Mouse (Mus musculus) kidney, adult 2 months (tissue): Measurements from ENCODE around the gene Kif9.

Experiments used
- CTCF ChIP-seq: fragments of 200-500 bp; conservative IDR thresholded peaks from 2 replicates; pipeline ENCODE4 v1.5.1; 2011; ENCODE audit warnings: low read depth, mild to moderate bottlenecking, control low read depth, low read length, moderate library complexity, mixed read lengths; ENCODE audit not compliant: insufficient read depth, insufficient read length
- POLR2A ChIP-seq: fragments of 200-500 bp; IDR thresholded peaks from one replicate; pipeline ENCODE4 v1.6.1; 2011; ENCODE audit warnings: low read depth, low read length, control low read depth

- TF ChIP-seq POLR2A (no peak), CTCF (peak; percentile 45)
Observed at GRCm38 (mm10) chr9:110490913-110491312, 14.2 kb downstream of the Kif9 start.
